Mouse (Mus musculus) ES-E14 (cell line): ENCODE measurements around the gene AL731706.2. TPM values are rescaled to one million over a fixed set of nuclear protein-coding genes. Genes with fewer than 3 reads are reported as not detected.
A peak's percentile ranks its signal among the peaks of the same experiment; 100 is the strongest.

ENCODE experiments used
- DNase-seq: peaks from one replicate; pipeline ENCODE4 v3.0.0-alpha.2; 2013; ENCODE audit warnings: low read depth, low spot score
- H3K27ac ChIP-seq: 2 replicates; pipeline ENCODE4 v1.5.1; 2012; ENCODE audit warnings: low read depth, mild to moderate bottlenecking, low read length, moderate library complexity, mixed read lengths; ENCODE audit not compliant: poor library complexity, insufficient read depth, severe bottlenecking
- H3K36me3 ChIP-seq: 2 replicates; pipeline ENCODE4 v1.6.1; 2012; ENCODE audit warnings: mild to moderate bottlenecking, low read length, moderate library complexity, mixed read lengths; ENCODE audit not compliant: control insufficient read depth, poor library complexity, insufficient read depth, severe bottlenecking
- H3K4me1 ChIP-seq, 2 experiments: fragments of 150-350 bp in 1 of 2; sonication (generic) in 1 of 2; 2 replicates each; pipeline ENCODE4 v1.6.1; 2012; ENCODE audit warnings: low read length in 2 of 2, mild to moderate bottlenecking in 1 of 2, mixed read lengths in 1 of 2; ENCODE audit not compliant: control insufficient read depth in 2 of 2, insufficient read depth in 2 of 2, poor library complexity in 1 of 2
- H3K4me3 ChIP-seq, 2 experiments: fragments of 150-350 bp in 1 of 2; sonication (generic) in 1 of 2; 2 replicates each; pipeline ENCODE4 v1.5.1; 2012; ENCODE audit warnings: low read length in 2 of 2, low read depth in 1 of 2, mild to moderate bottlenecking in 1 of 2, mixed read lengths in 1 of 2; ENCODE audit not compliant: insufficient read depth in 1 of 2, poor library complexity in 1 of 2, severe bottlenecking in 1 of 2
- H3K9ac ChIP-seq: 2 replicates; pipeline ENCODE4 v1.6.1; 2012; ENCODE audit warnings: low read depth, mild to moderate bottlenecking, low read length, mixed read lengths; ENCODE audit not compliant: poor library complexity, insufficient read depth, severe bottlenecking
- H3K9me3 ChIP-seq: fragments of 150-350 bp; sonication (generic); 2 replicates; pipeline ENCODE4 v1.6.1; 2012; ENCODE audit warnings: low read depth, mild to moderate bottlenecking, low read length; ENCODE audit not compliant: control insufficient read depth, insufficient read depth
- CHD2 ChIP-seq: IDR thresholded peaks from 2 replicates; pipeline ENCODE4 v1.6.1; 2014; ENCODE audit warnings: mild to moderate bottlenecking, low read depth, low read length, inconsistent platforms
- HCFC1 ChIP-seq: IDR thresholded peaks from 2 replicates; pipeline ENCODE4 v1.6.1; 2012; ENCODE audit warnings: low read length, inconsistent platforms, borderline replicate concordance; ENCODE audit not compliant: insufficient read depth
- MAFK ChIP-seq: IDR thresholded peaks from 2 replicates; pipeline ENCODE4 v1.6.1; 2014; ENCODE audit warnings: mild to moderate bottlenecking, low read depth, low read length, inconsistent platforms; ENCODE audit not compliant: insufficient read depth
- ZC3H11A ChIP-seq: IDR thresholded peaks from 2 replicates; pipeline ENCODE4 v1.6.1; 2012; ENCODE audit warnings: low read depth, mild to moderate bottlenecking, inconsistent platforms, low read length, borderline replicate concordance
- ZNF384 ChIP-seq: IDR thresholded peaks from 2 replicates; pipeline ENCODE4 v1.6.1; 2012; ENCODE audit warnings: low read depth, low read length, inconsistent platforms
- in situ Hi-C, 2 experiments: fragments of 600-800 bp; cut with MboI; formaldehyde crosslinking; loops; one replicate each; pipeline ENCODE4 v1.15.1; 2025; ENCODE audit warnings: low sequenced_read_pairs in 2 of 2, inconsistent platforms in 1 of 2; ENCODE audit not compliant: unreplicated experiment in 2 of 2
- total RNA-seq: library from RNA; depleted of rRNA; stranded (reverse); fragments of 300-350 nt; gene quantifications from 2 replicates; pipeline ENCODE4 v1.2.3, GENCODE M21; 2012; rRNA removed

Gene AL731706.2
- total RNA-seq, result not detected in 2 replicates

DNA sequence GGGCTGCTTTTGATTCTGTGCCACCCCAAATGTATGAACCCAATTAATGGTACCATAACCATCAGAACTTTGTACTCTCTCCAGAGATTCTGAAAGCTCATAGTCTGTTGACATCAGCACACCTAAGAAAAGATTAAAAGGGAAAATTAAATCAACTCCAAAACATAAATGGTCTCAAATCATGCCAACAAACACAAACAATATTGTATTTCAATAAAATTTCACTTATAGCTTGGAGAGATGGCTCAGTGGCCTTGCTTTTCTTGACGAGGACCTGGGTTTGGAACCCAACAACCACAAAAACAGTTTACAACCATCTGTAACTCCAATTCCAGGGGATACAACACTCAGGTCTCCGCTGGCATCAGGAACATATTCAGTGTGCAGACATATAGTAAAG, at the start of gene AL731706.2:
Gene AL731706.2 (minus strand): TSS at position 101 of the 400 bp plus-strand sequence.
- Histone ChIP-seq H3K36me3 (peaks cover 5% of the 10 kb centered on the region), H3K4me1 (no peaks in the 10 kb centered on the region), H3K4me3 (no peak within 1 kb of the TSS), H3K9me3 (no peaks in the 10 kb centered on the region), H3K27ac (no peak within 1 kb of the TSS), H3K9ac (no peak within 1 kb of the TSS)
- in situ Hi-C loops, result no loop called here
- TF ChIP-seq MAFK, result no peak
- TF ChIP-seq ZNF384, result no peak
- TF ChIP-seq ZC3H11A, result no peak
- TF ChIP-seq CHD2, result no peak
- TF ChIP-seq HCFC1, result no peak
- no peak for DNase-seq

DNA sequence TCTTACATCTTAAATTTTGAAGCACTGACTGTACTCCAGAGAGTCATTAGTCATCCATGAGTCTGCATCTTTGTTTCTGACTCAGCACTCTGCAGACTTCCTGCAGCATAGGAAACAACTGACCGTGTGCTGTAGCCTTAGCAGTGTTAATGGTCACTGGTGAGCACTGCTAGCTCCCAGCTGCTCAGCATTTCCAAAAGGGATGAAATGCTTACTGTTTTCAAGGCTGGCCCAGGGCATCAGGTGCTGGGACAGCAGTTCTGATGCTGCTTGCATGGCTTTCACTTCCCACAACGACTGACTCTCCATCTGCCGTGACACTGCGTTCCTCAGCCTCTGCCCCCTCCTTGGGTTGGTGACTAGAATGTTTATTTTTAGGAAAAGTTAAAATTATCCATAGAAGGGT, 35.5 kb upstream of the AL731706.2 start:
- in situ Hi-C loops, result no loop called here
- no peak overlapping the region for H3K27ac ChIP-seq
- DNase-seq, result no peak
- H3K4me1 ChIP-seq, result peaks cover 0 to 7% of the 10 kb centered on the region in 2 experiments; a peak in 1 of 4 replicates
- no peaks in the 10 kb centered on the region for H3K9me3 ChIP-seq
- TF ChIP-seq HCFC1, result no peak
- TF ChIP-seq MAFK, result peak; percentile 64; the same call in 1 of the 2 replicates
- TF ChIP-seq ZNF384, result no peak
- no peak for TF ChIP-seq CHD2
- no peak for TF ChIP-seq ZC3H11A
- no peak overlapping the region for H3K4me3 ChIP-seq
- no peaks in the 10 kb centered on the region for H3K36me3 ChIP-seq
- H3K9ac ChIP-seq, result no peak overlapping the region

DNA sequence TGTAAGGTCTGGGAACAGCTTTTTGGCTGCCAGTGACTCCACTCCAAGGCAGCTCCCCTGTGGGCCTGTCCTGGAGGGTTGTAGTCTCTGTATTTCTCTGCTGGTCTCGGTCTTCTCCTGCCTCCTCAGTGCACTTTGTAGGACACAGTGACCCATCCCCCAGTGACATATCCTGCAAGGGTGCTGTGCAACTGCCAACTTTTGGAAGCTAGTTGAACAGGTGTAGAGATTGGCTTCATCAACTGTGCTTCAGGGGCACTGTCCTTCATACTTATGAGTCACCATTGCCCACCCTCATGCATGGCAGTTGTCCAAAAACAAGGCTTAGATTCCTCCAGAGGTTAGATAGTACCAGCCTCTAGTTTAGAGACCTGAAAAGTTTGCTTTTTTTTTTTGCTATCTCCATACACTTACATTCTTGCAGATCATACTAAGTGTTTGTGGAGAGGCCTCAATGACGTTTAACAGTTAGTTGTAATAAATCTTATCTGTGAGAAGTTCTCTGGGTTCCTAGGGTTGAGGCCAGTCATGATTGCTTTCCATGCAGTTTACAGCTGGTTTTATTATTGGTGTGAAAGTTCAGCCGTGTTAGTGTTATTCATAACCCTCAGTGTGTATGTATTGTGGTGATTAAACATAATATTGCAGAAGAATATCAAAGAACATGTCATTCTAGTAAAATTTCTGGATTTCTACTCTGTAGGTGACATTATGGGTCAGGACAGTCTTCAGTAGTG, 34.9 kb upstream of the AL731706.2 start:
- Histone ChIP-seq H3K9ac (no peak overlapping the region), H3K36me3 (no peaks in the 10 kb centered on the region), H3K9me3 (no peaks in the 10 kb centered on the region), H3K4me1 (peaks cover 0 to 7% of the 10 kb centered on the region in 2 experiments; a peak in 1 of 4 replicates), H3K4me3 (no peak overlapping the region), H3K27ac (no peak overlapping the region)
- no peak for TF ChIP-seq CHD2
- no peak for TF ChIP-seq HCFC1
- no peak for TF ChIP-seq MAFK
- no peak for DNase-seq
- in situ Hi-C loops, result no loop called here

DNA sequence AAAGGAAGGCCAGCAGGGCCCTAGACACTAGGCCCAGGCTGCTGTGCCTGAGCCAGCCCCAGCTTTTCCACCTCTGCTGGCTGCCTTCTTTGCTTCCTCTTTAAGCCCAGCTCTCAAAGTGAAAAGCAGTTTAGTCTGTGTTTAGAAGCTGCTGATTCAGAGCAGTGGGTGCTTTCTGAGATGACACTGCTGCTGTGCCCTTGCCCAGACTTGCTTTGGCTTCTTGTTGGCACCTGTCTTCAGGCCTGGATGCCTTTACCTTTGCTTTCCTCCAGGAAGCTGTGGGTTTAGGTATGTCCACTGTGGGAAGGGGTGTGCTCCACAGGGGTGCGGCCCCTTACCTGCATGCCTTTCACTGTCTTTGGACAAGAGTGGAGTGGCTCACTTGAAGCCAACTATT, 34.0 kb upstream of the AL731706.2 start:
- no peak for DNase-seq
- Histone ChIP-seq H3K4me1 (peaks cover 0 to 7% of the 10 kb centered on the region in 2 experiments; a peak in 1 of 4 replicates), H3K27ac (no peak overlapping the region), H3K36me3 (no peaks in the 10 kb centered on the region), H3K9me3 (no peaks in the 10 kb centered on the region), H3K4me3 (no peak overlapping the region), H3K9ac (no peak overlapping the region)
- in situ Hi-C loops, result no loop called here
- TF ChIP-seq CHD2, result no peak
- TF ChIP-seq ZC3H11A, result no peak
- TF ChIP-seq MAFK, result no peak
- no peak for TF ChIP-seq ZNF384
- TF ChIP-seq HCFC1, result no peak
